Mouse (Mus musculus) hindbrain, embryonic 14.5 days (tissue): ENCODE measurements around the gene Dnajc7. TPM values are rescaled to one million over a fixed set of nuclear protein-coding genes. Genes with fewer than 3 reads are reported as not detected.
"Not testable (repeated sequence)": the region's sequence is repeated elsewhere in the genome, so short reads cannot be mapped to it uniquely, and the experiment has no call there.

Experiments used
- ATAC-seq: fragments of 200-750 bp; cut with Nextera tagmentation; 2 replicates; pipeline ENCODE4 v1.8.0; 2017; ENCODE audit warnings: moderate number of reproducible peaks, mild to moderate bottlenecking, moderate TSS enrichment, moderate library complexity; ENCODE audit not compliant: low FRiP score
- DNase-seq: peaks from one replicate; pipeline ENCODE4 v3.0.0-alpha.2; 2015; ENCODE audit warnings: low spot score
- H3K27ac ChIP-seq: fragments of 300-500 bp; sonication (generic); 2 replicates; pipeline ENCODE4 v1.5.1; 2014; ENCODE audit warnings: mild to moderate bottlenecking, moderate library complexity
- H3K27me3 ChIP-seq: fragments of 300-500 bp; sonication (generic); 2 replicates; pipeline ENCODE4 v1.6.1; 2014; ENCODE audit warnings: mild to moderate bottlenecking, low read length, mixed read lengths; ENCODE audit not compliant: control insufficient read depth, insufficient read depth
- H3K36me3 ChIP-seq: fragments of 300-500 bp; sonication (generic); replicated peaks from 2 replicates; pipeline ENCODE4 v1.6.1; 2014; ENCODE audit not compliant: control insufficient read depth, insufficient read depth
- H3K4me1 ChIP-seq: fragments of 300-500 bp; sonication (generic); replicated peaks from 2 replicates; pipeline ENCODE4 v1.6.1; 2014; ENCODE audit warnings: antibody characterized with exemption, low read length, mixed read lengths; ENCODE audit not compliant: control insufficient read depth, insufficient read depth
- H3K4me2 ChIP-seq: fragments of 300-500 bp; sonication (generic); replicated peaks from 2 replicates; pipeline ENCODE4 v1.6.1; 2014; ENCODE audit warnings: mild to moderate bottlenecking, moderate library complexity
- H3K4me3 ChIP-seq: fragments of 300-500 bp; sonication (generic); replicated peaks from 2 replicates; pipeline ENCODE4 v1.5.1; 2014; ENCODE audit warnings: mild to moderate bottlenecking, low read length
- H3K9ac ChIP-seq: fragments of 300-500 bp; sonication (generic); 2 replicates; pipeline ENCODE4 v1.6.1; 2014
- H3K9me3 ChIP-seq: fragments of 300-500 bp; sonication (generic); 2 replicates; pipeline ENCODE4 v1.6.1; 2016; ENCODE audit warnings: low read length; ENCODE audit not compliant: control insufficient read depth
- WGBS: fragments of 180-500 bp; shearing (Covaris S2); extraction: QIAGEN DNeasy Blood & Tissue Kit; methylation state at CpG from one replicate; pipeline ENCODE4 v1.1.7; 2014; 5-methylcytosine and 5-hydroxymethylcytosine counted together
- polyA plus RNA-seq: library from polyadenylated mRNA; unstranded; fragments of >200 nt; fragmentation: Nextera tagmentation; extraction: Ambion mirVana; gene quantifications from 2 replicates; pipeline ENCODE4 v1.2.1, GENCODE M21; 2014

Dnajc7 gene
- polyA plus RNA-seq, result 91.0 and 91.6 TPM in 2 replicates

- H3K9me3 ChIP-seq, result no peaks in the 10 kb centered on the region
- peak within 1 kb of the TSS; percentile 85 for H3K4me3 ChIP-seq
- no peak for ATAC-seq
- no peaks in the 10 kb centered on the region for H3K27me3 ChIP-seq
- peaks cover 35% of the 10 kb centered on the region for H3K4me1 ChIP-seq
- no peak for DNase-seq
- peak within 1 kb of the TSS; percentile 86 for H3K9ac ChIP-seq
- peak within 1 kb of the TSS; percentile 96 for H3K27ac ChIP-seq
- peak within 1 kb of the TSS; percentile 71 for H3K4me2 ChIP-seq
- 4% methylated on average over 11 of the region's 11 CpGs for WGBS
- peaks cover 10% of the 10 kb centered on the region for H3K36me3 ChIP-seq
Observed at GRCm38 (mm10) chr11:100619982-100620381, at the start of gene Dnajc7. Gene Dnajc7 (minus strand): TSS chr11:100620168.

DNA sequence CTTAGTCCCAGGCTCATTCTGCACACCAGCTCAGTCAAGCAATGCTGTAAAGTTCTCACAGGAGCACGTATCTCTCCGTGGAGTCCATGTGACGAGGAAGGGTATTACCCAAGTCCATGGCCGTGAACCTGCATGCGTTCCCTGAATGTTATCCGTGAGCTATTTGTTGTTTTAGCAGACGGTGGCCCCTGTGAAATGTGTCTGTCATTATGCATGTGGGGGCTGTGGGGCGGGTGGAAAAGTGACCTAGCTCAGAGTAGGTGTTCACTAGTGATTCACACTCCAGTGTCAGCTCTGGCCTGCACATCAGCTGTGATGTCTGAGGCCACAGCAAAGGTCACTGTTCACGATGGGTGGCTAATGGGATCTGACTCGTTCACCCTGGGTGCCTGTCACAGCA lies 39.8 kb upstream of the Dnajc7 start:
- no peaks in the 10 kb centered on the region for H3K36me3 ChIP-seq
- WGBS, result 73% methylated on average over 10 of the region's 10 CpGs
- H3K27me3 ChIP-seq, result no peaks in the 10 kb centered on the region
- H3K9ac ChIP-seq, result no peak overlapping the region
- no peaks in the 10 kb centered on the region for H3K4me1 ChIP-seq
- H3K9me3 ChIP-seq, result no peaks in the 10 kb centered on the region
- H3K4me3 ChIP-seq, result no peak overlapping the region
- no peak overlapping the region for H3K4me2 ChIP-seq
- no peak for ATAC-seq
- no peak for DNase-seq
- H3K27ac ChIP-seq, result no peak overlapping the region

DNA sequence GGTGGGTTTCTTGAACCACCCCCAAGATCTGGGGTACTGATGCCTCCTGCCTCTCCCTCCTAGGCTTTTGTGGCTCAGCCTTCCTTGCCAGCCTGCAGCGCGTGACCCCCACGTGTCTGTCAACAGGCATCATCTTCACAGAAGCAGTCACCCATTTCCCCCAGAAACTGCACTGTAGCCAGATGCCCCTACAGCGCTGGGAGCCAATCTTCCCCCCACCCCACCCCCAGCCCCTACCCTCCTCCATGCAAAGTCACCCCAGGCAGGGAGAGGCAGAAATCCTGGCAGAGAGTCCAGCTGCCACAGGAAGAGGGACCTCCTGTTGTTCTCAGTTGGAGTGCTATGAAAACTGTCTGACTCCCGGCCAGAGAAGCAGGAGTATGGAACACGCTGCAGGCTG lies 36.5 kb upstream of the Dnajc7 start:
- H3K9me3 ChIP-seq, result no peaks in the 10 kb centered on the region
- H3K4me2 ChIP-seq, result no peak overlapping the region
- H3K27ac ChIP-seq, result no peak overlapping the region
- H3K36me3 ChIP-seq, result no peaks in the 10 kb centered on the region
- H3K27me3 ChIP-seq, result peaks cover 6% of the 10 kb centered on the region; the same call in 1 of the 2 replicates
- WGBS, result 8% methylated on average over 6 of the region's 6 CpGs
- H3K4me1 ChIP-seq, result no peaks in the 10 kb centered on the region
- peak; percentile 26 for DNase-seq
- no peak overlapping the region for H3K4me3 ChIP-seq
- no peak overlapping the region for H3K9ac ChIP-seq
- no peak; the same call in 1 of the 2 replicates for ATAC-seq

DNA sequence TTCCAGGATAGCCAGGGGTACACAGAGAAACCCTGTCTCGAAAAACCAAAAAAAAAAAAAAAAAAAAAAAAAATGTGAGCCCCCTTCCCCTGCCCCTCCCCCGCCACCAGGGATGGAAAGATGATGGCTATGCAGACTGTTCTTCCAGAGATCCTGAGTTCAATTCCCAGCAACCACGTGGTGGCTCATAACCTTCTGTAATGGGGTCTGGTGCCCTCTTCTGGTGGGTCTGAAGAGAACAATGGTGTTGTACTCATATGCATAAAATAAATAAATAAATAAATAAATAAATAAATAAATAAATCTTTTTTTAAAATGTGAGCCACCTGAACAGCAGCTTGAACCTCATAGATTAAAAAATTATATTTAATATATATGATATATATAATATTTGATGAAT lies 35.6 kb upstream of the Dnajc7 start:
- H3K9ac ChIP-seq, H3K36me3 ChIP-seq, ATAC-seq, H3K4me2 ChIP-seq, DNase-seq, H3K4me3 ChIP-seq, H3K27ac ChIP-seq, H3K9me3 ChIP-seq, H3K4me1 ChIP-seq: not testable (repeated sequence)
- H3K27me3 ChIP-seq, result peaks cover 15% of the 10 kb centered on the region
- WGBS, result 50% methylated on average over 2 of the region's 3 CpGs

DNA sequence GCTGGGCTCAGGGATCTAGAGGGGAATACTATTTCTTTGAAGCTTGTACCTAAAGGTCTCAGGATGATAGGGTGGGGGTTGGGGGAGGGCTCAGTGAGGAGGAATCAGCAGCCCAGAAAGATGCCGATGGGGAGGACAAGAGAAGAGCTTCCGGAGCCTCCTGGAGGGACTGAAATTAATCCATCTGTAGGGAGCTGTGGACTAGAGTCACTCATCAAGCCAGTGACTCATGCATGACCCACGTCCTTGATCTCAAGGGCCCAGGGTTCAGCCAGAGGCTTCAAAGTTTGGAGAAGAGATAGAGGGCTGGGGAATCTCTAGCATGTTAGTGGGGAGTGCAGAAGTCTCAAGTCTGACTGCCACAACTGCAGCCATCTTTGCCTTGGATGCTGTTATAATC lies 31.8 kb upstream of the Dnajc7 start:
- no peak for DNase-seq
- Histone ChIP-seq H3K4me3 (no peak overlapping the region), H3K27ac (no peak overlapping the region), H3K9me3 (no peaks in the 10 kb centered on the region), H3K4me2 (no peak overlapping the region), H3K36me3 (no peaks in the 10 kb centered on the region), H3K9ac (no peak overlapping the region), H3K27me3 (peaks cover 20% of the 10 kb centered on the region), H3K4me1 (no peaks in the 10 kb centered on the region)
- ATAC-seq, result no peak
- 35% methylated on average over 3 of the region's 3 CpGs for WGBS

DNA sequence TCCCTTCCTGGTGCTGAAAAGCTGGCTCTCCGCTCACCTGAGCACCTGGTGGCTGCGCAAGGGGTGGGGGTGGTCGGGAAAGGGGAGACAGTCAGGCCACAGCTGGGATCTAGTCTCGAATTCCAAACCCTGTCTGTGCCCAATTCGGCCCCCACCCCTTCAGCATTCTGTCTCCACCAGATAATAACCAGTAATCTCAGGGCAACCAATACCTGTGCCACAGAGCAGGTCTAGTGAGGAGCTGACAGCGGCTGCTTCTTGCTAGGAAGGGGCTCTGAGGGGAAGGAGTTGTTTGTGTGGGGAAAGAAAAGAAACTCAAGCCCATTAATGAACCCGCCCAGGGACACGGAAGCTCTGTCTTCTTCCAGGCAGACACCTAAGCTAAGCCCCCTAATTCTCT lies 31.2 kb upstream of the Dnajc7 start:
- H3K4me1 ChIP-seq, result no peaks in the 10 kb centered on the region
- no peak overlapping the region for H3K4me2 ChIP-seq
- no peak overlapping the region for H3K9ac ChIP-seq
- DNase-seq, result no peak
- no peak overlapping the region for H3K27ac ChIP-seq
- ATAC-seq, result no peak
- H3K9me3 ChIP-seq, result no peaks in the 10 kb centered on the region
- H3K27me3 ChIP-seq, result peaks cover 20% of the 10 kb centered on the region
- H3K4me3 ChIP-seq, result no peak overlapping the region
- WGBS, result 30% methylated on average over 8 of the region's 8 CpGs
- H3K36me3 ChIP-seq, result no peaks in the 10 kb centered on the region

DNA sequence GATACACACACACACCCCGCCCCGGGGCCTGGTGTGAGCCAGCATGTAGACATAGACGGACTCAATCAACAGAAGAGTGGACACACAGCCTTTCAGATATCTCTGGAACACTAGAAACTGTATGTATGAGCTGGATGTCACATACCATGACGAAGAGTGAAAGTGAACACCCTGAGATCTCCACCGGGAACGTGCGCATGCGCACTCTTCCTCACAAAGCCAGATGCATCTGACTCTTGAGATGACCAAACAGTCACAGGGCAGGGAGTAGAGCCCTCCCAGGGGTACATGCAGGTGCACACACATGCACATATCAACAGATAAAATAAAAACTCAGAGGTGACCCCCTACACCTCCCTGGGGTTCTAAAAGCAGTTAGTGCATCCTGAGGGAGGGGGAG lies 28.4 kb upstream of the Dnajc7 start:
- H3K4me2 ChIP-seq, result no peak overlapping the region
- ATAC-seq (no peak), DNase-seq (no peak)
- H3K4me3 ChIP-seq, result no peak overlapping the region
- no peaks in the 10 kb centered on the region for H3K4me1 ChIP-seq
- no peaks in the 10 kb centered on the region for H3K9me3 ChIP-seq
- no peaks in the 10 kb centered on the region for H3K36me3 ChIP-seq
- WGBS, result 89% methylated on average over 8 of the region's 8 CpGs
- peaks cover 20% of the 10 kb centered on the region for H3K27me3 ChIP-seq
- no peak overlapping the region for H3K9ac ChIP-seq
- no peak overlapping the region for H3K27ac ChIP-seq

- 14% methylated on average over 1 of the region's 1 CpGs for WGBS
Observed at GRCm38 (mm10) chr11:100646265-100646664, 26.3 kb upstream of the Dnajc7 start.

DNA sequence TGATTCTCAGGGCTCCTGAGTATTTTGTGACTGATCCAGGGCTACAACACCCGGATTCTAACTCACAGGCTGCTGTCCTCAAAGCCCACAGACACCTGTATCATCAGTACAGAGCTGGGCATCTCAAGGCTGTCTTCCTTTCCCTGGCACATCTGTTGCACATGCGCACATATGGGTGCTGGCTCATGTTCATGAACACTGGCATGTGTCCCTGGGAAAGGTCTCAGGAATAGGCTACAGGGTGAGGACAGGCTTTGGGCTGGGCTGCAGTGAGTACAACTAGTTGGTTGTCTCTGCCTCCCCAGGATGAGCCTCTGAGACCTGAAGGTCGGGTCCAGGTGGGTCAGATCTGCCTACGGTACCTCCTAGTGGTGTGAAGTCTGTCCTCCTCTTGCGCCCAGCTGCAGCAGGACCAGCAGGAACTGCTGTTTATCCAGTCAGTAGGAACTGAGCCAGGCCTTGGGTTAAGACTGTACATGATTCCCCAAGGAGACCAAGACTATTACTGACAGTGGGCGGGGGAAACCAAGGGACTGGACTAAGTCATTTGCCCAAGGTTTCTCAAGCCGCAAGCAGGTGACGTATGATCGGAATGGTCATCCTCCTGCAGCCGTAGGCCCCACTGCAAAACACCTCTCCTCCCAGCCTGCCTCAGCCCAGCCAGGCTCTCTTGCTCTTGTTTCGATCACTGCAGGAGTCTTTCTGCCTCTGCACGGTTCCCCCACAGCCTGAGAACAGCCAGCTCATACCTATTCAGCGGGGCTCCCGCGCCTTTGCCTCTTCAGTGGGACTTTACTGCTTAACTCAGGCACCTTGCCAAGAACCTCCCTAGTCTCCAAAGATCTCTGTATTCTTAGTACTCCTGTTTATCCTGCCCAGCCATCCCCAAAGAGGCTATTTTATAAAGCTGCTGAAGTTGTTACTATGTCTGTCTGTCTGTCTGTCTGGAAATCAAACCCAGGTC lies 23.9 kb upstream of the Dnajc7 start:
- no peaks in the 10 kb centered on the region for H3K36me3 ChIP-seq
- H3K4me3 ChIP-seq, result no peak overlapping the region
- H3K9me3 ChIP-seq, result no peaks in the 10 kb centered on the region
- H3K4me1 ChIP-seq, result no peaks in the 10 kb centered on the region
- peaks cover 7% of the 10 kb centered on the region for H3K27me3 ChIP-seq
- ATAC-seq (no peak), DNase-seq (no peak)
- H3K27ac ChIP-seq, result no peak overlapping the region
- H3K9ac ChIP-seq, result no peak overlapping the region
- WGBS, result 67% methylated on average over 15 of the region's 15 CpGs
- no peak overlapping the region for H3K4me2 ChIP-seq

More at GRCm38 (mm10) chr11:100646265-100646664, 26.3 kb upstream of the Dnajc7 start:
- H3K9ac ChIP-seq, result no peak overlapping the region
- H3K27ac ChIP-seq, result no peak overlapping the region
- no peak overlapping the region for H3K4me3 ChIP-seq
- H3K36me3 ChIP-seq, result no peaks in the 10 kb centered on the region
- no peaks in the 10 kb centered on the region for H3K9me3 ChIP-seq
- H3K27me3 ChIP-seq, result peaks cover 12% of the 10 kb centered on the region
- no peak overlapping the region for H3K4me2 ChIP-seq
- H3K4me1 ChIP-seq, result no peaks in the 10 kb centered on the region
- ATAC-seq, result no peak
- no peak for DNase-seq
